Mouse (Mus musculus) liver, embryonic 12.5 days (tissue): ENCODE data around the gene Cfap45. TPM values are rescaled to one million over a fixed set of nuclear protein-coding genes. Genes with fewer than 3 reads are reported as not detected.

Experiments
- ATAC-seq: fragments of 200-750 bp; cut with Nextera tagmentation; 2 replicates; pipeline ENCODE4 v1.8.0; 2017; ENCODE audit warnings: moderate number of reproducible peaks, mild to moderate bottlenecking, moderate library complexity
- H3K27ac ChIP-seq: fragments of 300-500 bp; sonication (generic); 2 replicates; pipeline ENCODE4 v1.5.1; 2016; ENCODE audit warnings: mild to moderate bottlenecking
- H3K27me3 ChIP-seq: fragments of 300-500 bp; sonication (generic); replicated peaks from 2 replicates; pipeline ENCODE4 v1.6.1; 2016; ENCODE audit warnings: mild to moderate bottlenecking, moderate library complexity
- H3K36me3 ChIP-seq: fragments of 300-500 bp; sonication (generic); 2 replicates; pipeline ENCODE4 v1.6.1; 2016; ENCODE audit warnings: mild to moderate bottlenecking, moderate library complexity
- H3K4me1 ChIP-seq: fragments of 300-500 bp; sonication (generic); 2 replicates; pipeline ENCODE4 v1.6.1; 2016
- H3K4me2 ChIP-seq: fragments of 300-500 bp; sonication (generic); 2 replicates; pipeline ENCODE4 v1.6.1; 2016; ENCODE audit warnings: mild to moderate bottlenecking, moderate library complexity
- H3K4me3 ChIP-seq: fragments of 300-500 bp; sonication (generic); 2 replicates; pipeline ENCODE4 v1.5.1; 2016; ENCODE audit warnings: mild to moderate bottlenecking, moderate library complexity
- H3K9ac ChIP-seq: fragments of 300-500 bp; sonication (generic); 2 replicates; pipeline ENCODE4 v1.6.1; 2016; ENCODE audit warnings: mild to moderate bottlenecking, moderate library complexity
- H3K9me3 ChIP-seq: fragments of 300-500 bp; sonication (generic); replicated peaks from 2 replicates; pipeline ENCODE4 v1.6.1; 2016; ENCODE audit warnings: mild to moderate bottlenecking, moderate library complexity
- WGBS: fragments of 180-500 bp; shearing (Covaris S2); methylation state at CpG from one replicate; pipeline ENCODE4 v1.1.7; 2016; ENCODE audit not compliant: insufficient replicate concordance; 5-methylcytosine and 5-hydroxymethylcytosine counted together
- polyA plus RNA-seq: library from polyadenylated mRNA; unstranded; fragments of >200 nt; fragmentation: Nextera tagmentation; extraction: Ambion mirVana; gene quantifications from 2 replicates; pipeline ENCODE4 v1.2.1, GENCODE M21; 2016

Gene Cfap45
- 0.55 and 0.79 TPM in 2 replicates for polyA plus RNA-seq

GRCm38 (mm10) chr1:172520576-172521440 is at the start of gene Cfap45:
Gene Cfap45 (plus strand): TSS chr1:172520801.
- Histone ChIP-seq H3K4me2 (peak within 1 kb of the TSS; percentile 51), H3K9ac (no peak within 1 kb of the TSS), H3K9me3 (peaks cover 10% of the 10 kb centered on the region), H3K36me3 (no peaks in the 10 kb centered on the region), H3K27ac (no peak within 1 kb of the TSS), H3K4me1 (peaks cover 27% of the 10 kb centered on the region), H3K27me3 (peaks cover 40% of the 10 kb centered on the region), H3K4me3 (peak within 1 kb of the TSS; percentile 29)
- 5% methylated on average over 28 of the region's 28 CpGs for WGBS
- peak; percentile 71 for ATAC-seq

- Histone ChIP-seq H3K9me3 (no peaks in the 10 kb centered on the region), H3K4me2 (no peak overlapping the region), H3K36me3 (no peaks in the 10 kb centered on the region), H3K9ac (no peak overlapping the region), H3K4me3 (no peak overlapping the region), H3K27ac (no peak overlapping the region), H3K27me3 (peaks cover 2% of the 10 kb centered on the region; the same call in 1 of the 2 replicates), H3K4me1 (peaks cover 15% of the 10 kb centered on the region)
- ATAC-seq = no peak
Observed at GRCm38 (mm10) chr1:172472909-172473308, 47.7 kb upstream of the Cfap45 start.

GRCm38 (mm10) chr1:172474196-172474595 is 46.4 kb upstream of the Cfap45 start:
- Histone ChIP-seq H3K4me1 (peaks cover 15% of the 10 kb centered on the region), H3K4me3 (no peak overlapping the region), H3K9ac (no peak overlapping the region), H3K9me3 (no peaks in the 10 kb centered on the region), H3K27me3 (peaks cover 15% of the 10 kb centered on the region), H3K27ac (no peak overlapping the region), H3K36me3 (no peaks in the 10 kb centered on the region), H3K4me2 (no peak overlapping the region)
- 69% methylated on average over 3 of the region's 3 CpGs for WGBS
- no peak for ATAC-seq

GRCm38 (mm10) chr1:172475054-172475741 is 45.4 kb upstream of the Cfap45 start, which contains the start of gene Slamf9:
Gene Slamf9 (plus strand): TSS chr1:172475358.
- peak; percentile 32; the same call in 1 of the 2 replicates for ATAC-seq
- 27% methylated on average over 7 of the region's 7 CpGs for WGBS
- no peak within 1 kb of the TSS for H3K27ac ChIP-seq

GRCm38 (mm10) chr1:172478020-172478419 is 42.6 kb upstream of the Cfap45 start:
- peaks cover 26% of the 10 kb centered on the region for H3K4me1 ChIP-seq
- no peak overlapping the region for H3K4me3 ChIP-seq
- no peak overlapping the region for H3K27ac ChIP-seq
- H3K4me2 ChIP-seq = no peak overlapping the region
- H3K36me3 ChIP-seq = no peaks in the 10 kb centered on the region
- H3K9me3 ChIP-seq = no peaks in the 10 kb centered on the region
- no peak for ATAC-seq
- WGBS = 42% methylated on average over 5 of the region's 5 CpGs
- no peak overlapping the region for H3K9ac ChIP-seq
- peaks cover 54% of the 10 kb centered on the region for H3K27me3 ChIP-seq

More at GRCm38 (mm10) chr1:172475054-172475741, 45.4 kb upstream of the Cfap45 start, which contains the start of gene Slamf9:
- Histone ChIP-seq H3K9ac (no peak within 1 kb of the TSS), H3K27me3 (peaks cover 25% of the 10 kb centered on the region), H3K4me3 (no peak within 1 kb of the TSS), H3K4me1 (peaks cover 11% of the 10 kb centered on the region), H3K36me3 (no peaks in the 10 kb centered on the region), H3K4me2 (no peak within 1 kb of the TSS), H3K9me3 (no peaks in the 10 kb centered on the region)

GRCm38 (mm10) chr1:172480376-172480775 is 40.2 kb upstream of the Cfap45 start:
- H3K4me2 ChIP-seq = no peak overlapping the region
- 68% methylated on average over 4 of the region's 4 CpGs for WGBS
- H3K36me3 ChIP-seq = no peaks in the 10 kb centered on the region
- H3K27ac ChIP-seq = no peak overlapping the region
- H3K27me3 ChIP-seq = peaks cover 75% of the 10 kb centered on the region
- no peak overlapping the region for H3K9ac ChIP-seq
- H3K4me1 ChIP-seq = peaks cover 23% of the 10 kb centered on the region
- H3K4me3 ChIP-seq = no peak overlapping the region
- no peaks in the 10 kb centered on the region for H3K9me3 ChIP-seq
- no peak for ATAC-seq

- no peak for ATAC-seq
- Histone ChIP-seq H3K9me3 (no peaks in the 10 kb centered on the region), H3K4me1 (peaks cover 21% of the 10 kb centered on the region), H3K27me3 (peaks cover 83% of the 10 kb centered on the region), H3K4me2 (peak overlapping the region; percentile 64), H3K9ac (no peak overlapping the region), H3K4me3 (peak overlapping the region; percentile 43), H3K27ac (no peak overlapping the region), H3K36me3 (no peaks in the 10 kb centered on the region)
- WGBS = 13% methylated on average over 13 of the region's 13 CpGs
Observed at GRCm38 (mm10) chr1:172481111-172481510, 39.5 kb upstream of the Cfap45 start.

- Histone ChIP-seq H3K9me3 (no peaks in the 10 kb centered on the region), H3K27ac (no peak within 1 kb of the TSS), H3K27me3 (peaks cover 88% of the 10 kb centered on the region), H3K4me3 (peak within 1 kb of the TSS; percentile 43), H3K4me1 (peaks cover 21% of the 10 kb centered on the region), H3K36me3 (no peaks in the 10 kb centered on the region), H3K4me2 (peak within 1 kb of the TSS; percentile 64), H3K9ac (peak within 1 kb of the TSS; percentile 40; the same call in 1 of the 2 replicates)
- WGBS = under 1% methylated on average over 38 of the region's 38 CpGs
- ATAC-seq = peak; percentile 78
Observed at GRCm38 (mm10) chr1:172481540-172482280, 38.9 kb upstream of the Cfap45 start, which contains the start of gene Igsf9. Gene Igsf9 (plus strand): TSS chr1:172481788.

GRCm38 (mm10) chr1:172482518-172483360 is 37.9 kb upstream of the Cfap45 start:
- Histone ChIP-seq H3K9me3 (no peaks in the 10 kb centered on the region), H3K27ac (no peak overlapping the region), H3K36me3 (no peaks in the 10 kb centered on the region), H3K4me3 (peak overlapping the region; percentile 43), H3K4me1 (peaks cover 21% of the 10 kb centered on the region), H3K9ac (no peak overlapping the region; the same call in 1 of the 2 replicates), H3K27me3 (peaks cover 88% of the 10 kb centered on the region), H3K4me2 (peak overlapping the region; percentile 64)
- WGBS = 17% methylated on average over 12 of the region's 12 CpGs
- ATAC-seq = no peak

GRCm38 (mm10) chr1:172483361-172483660 is 37.3 kb upstream of the Cfap45 start:
- no peak overlapping the region for H3K4me3 ChIP-seq
- no peak overlapping the region; the same call in 1 of the 2 replicates for H3K9ac ChIP-seq
- peaks cover 82% of the 10 kb centered on the region for H3K27me3 ChIP-seq
- WGBS = 34% methylated on average over 4 of the region's 4 CpGs
- no peaks in the 10 kb centered on the region for H3K36me3 ChIP-seq
- H3K27ac ChIP-seq = no peak overlapping the region
- H3K4me1 ChIP-seq = peaks cover 21% of the 10 kb centered on the region
- ATAC-seq = no peak
- H3K4me2 ChIP-seq = peak overlapping the region; percentile 64
- no peaks in the 10 kb centered on the region for H3K9me3 ChIP-seq

- H3K4me1 ChIP-seq = peaks cover 21% of the 10 kb centered on the region
- no peak overlapping the region for H3K9ac ChIP-seq
- H3K4me3 ChIP-seq = no peak overlapping the region
- ATAC-seq = no peak
- no peaks in the 10 kb centered on the region for H3K9me3 ChIP-seq
- H3K27ac ChIP-seq = no peak overlapping the region
- WGBS = 58% methylated on average over 11 of the region's 11 CpGs
- H3K27me3 ChIP-seq = peaks cover 82% of the 10 kb centered on the region
- no peaks in the 10 kb centered on the region for H3K36me3 ChIP-seq
- H3K4me2 ChIP-seq = no peak overlapping the region
Observed at GRCm38 (mm10) chr1:172484236-172484635, 36.4 kb upstream of the Cfap45 start.
